Mouse (Mus musculus): ENCODE results near the gene Phc2. TPM values are rescaled to one million over a fixed set of nuclear protein-coding genes. Genes with fewer than 3 reads are reported as not detected.

The Phc2 gene
- polyA plus RNA-seq, 1 experiment from 2014 or later = 27.1 TPM

- Histone ChIP-seq H3K9ac (ENCODE audit: low read length) (no peak overlapping the region), H3K4me1 (replicated peaks; ENCODE audit: control insufficient read depth, insufficient read depth, low read length) (peaks cover 17% of the 10 kb centered on the region), H3K27ac (ENCODE audit: low read depth) (no peak overlapping the region), H3K9me3 (ENCODE audit: control insufficient read depth, low read length) (no peaks in the 10 kb centered on the region), H3K4me2 (ENCODE audit: low read length) (no peak overlapping the region), H3K36me3 (ENCODE audit: control insufficient read depth, insufficient read depth, low read length) (no peaks in the 10 kb centered on the region), H3K4me3 (ENCODE audit: low read depth, low read length) (no peak overlapping the region), H3K27me3 (replicated peaks; ENCODE audit: control insufficient read depth, insufficient read depth, low read length) (no peaks in the 10 kb centered on the region)
- ATAC-seq (replicated peaks; ENCODE audit: low FRiP score, low TSS enrichment, low read depth) (no peak), DNase-seq (ENCODE audit: low spot score) (no peak)
- 89% methylated on average over 14 of the region's 14 CpGs for WGBS
These were observed 38.7 kb upstream of the Phc2 start for GRCm38 (mm10) chr4:128615761-128616160.

- Histone ChIP-seq H3K27ac (ENCODE audit: low read depth) (no peak overlapping the region), H3K4me2 (ENCODE audit: low read length) (no peak overlapping the region), H3K27me3 (replicated peaks; ENCODE audit: control insufficient read depth, insufficient read depth, low read length) (no peaks in the 10 kb centered on the region), H3K36me3 (ENCODE audit: control insufficient read depth, insufficient read depth, low read length) (no peaks in the 10 kb centered on the region), H3K4me1 (replicated peaks; ENCODE audit: control insufficient read depth, insufficient read depth, low read length) (peaks cover 13% of the 10 kb centered on the region), H3K4me3 (ENCODE audit: low read depth, low read length) (no peak overlapping the region), H3K9me3 (ENCODE audit: control insufficient read depth, low read length) (no peaks in the 10 kb centered on the region), H3K9ac (ENCODE audit: low read length) (no peak overlapping the region)
- no peak for ATAC-seq (replicated peaks; ENCODE audit: low FRiP score, low TSS enrichment, low read depth)
- no peak for DNase-seq (ENCODE audit: low spot score)
- 72% methylated on average over 17 of the region's 17 CpGs for WGBS
These were observed 37.0 kb upstream of the Phc2 start for GRCm38 (mm10) chr4:128617363-128618120.

- Histone ChIP-seq H3K36me3 (ENCODE audit: control insufficient read depth, insufficient read depth, low read length) (no peaks in the 10 kb centered on the region), H3K4me3 (ENCODE audit: low read depth, low read length) (no peak within 1 kb of the TSS), H3K4me1 (replicated peaks; ENCODE audit: control insufficient read depth, insufficient read depth, low read length) (peaks cover 13% of the 10 kb centered on the region), H3K27ac (ENCODE audit: low read depth) (peak within 1 kb of the TSS; percentile 36), H3K9ac (ENCODE audit: low read length) (no peak within 1 kb of the TSS), H3K4me2 (ENCODE audit: low read length) (no peak within 1 kb of the TSS), H3K9me3 (ENCODE audit: control insufficient read depth, low read length) (no peaks in the 10 kb centered on the region), H3K27me3 (replicated peaks; ENCODE audit: control insufficient read depth, insufficient read depth, low read length) (no peaks in the 10 kb centered on the region)
- ATAC-seq (replicated peaks; ENCODE audit: low FRiP score, low TSS enrichment, low read depth) (no peak), DNase-seq (ENCODE audit: low spot score) (no peak)
- WGBS = 48% methylated on average over 15 of the region's 15 CpGs
These were observed 36.1 kb upstream of the Phc2 start, which contains the start of gene Tlr12 for GRCm38 (mm10) chr4:128618246-128618911. Tlr12 (minus strand) TSS chr4:128618619.

GRCm38 (mm10) chr4:128618963-128619362 lies 35.5 kb upstream of the Phc2 start:
- Histone ChIP-seq H3K4me1 (replicated peaks; ENCODE audit: control insufficient read depth, insufficient read depth, low read length) (peaks cover 13% of the 10 kb centered on the region), H3K27ac (ENCODE audit: low read depth) (peak overlapping the region; percentile 36), H3K4me3 (ENCODE audit: low read depth, low read length) (no peak overlapping the region), H3K9ac (ENCODE audit: low read length) (no peak overlapping the region), H3K9me3 (ENCODE audit: control insufficient read depth, low read length) (no peaks in the 10 kb centered on the region), H3K36me3 (ENCODE audit: control insufficient read depth, insufficient read depth, low read length) (no peaks in the 10 kb centered on the region), H3K27me3 (replicated peaks; ENCODE audit: control insufficient read depth, insufficient read depth, low read length) (no peaks in the 10 kb centered on the region), H3K4me2 (ENCODE audit: low read length) (no peak overlapping the region)
- no peak for DNase-seq (ENCODE audit: low spot score)
- no peak for ATAC-seq (replicated peaks; ENCODE audit: low FRiP score, low TSS enrichment, low read depth)
- WGBS = 25% methylated on average over 2 of the region's 2 CpGs

- 68% methylated on average over 6 of the region's 6 CpGs for WGBS
- no peak overlapping the region for H3K9ac ChIP-seq (ENCODE audit: low read length)
- DNase-seq (ENCODE audit: low spot score) (no peak), ATAC-seq (replicated peaks; ENCODE audit: low FRiP score, low TSS enrichment, low read depth) (no peak)
- no peak overlapping the region for H3K4me2 ChIP-seq (ENCODE audit: low read length)
- H3K36me3 ChIP-seq (ENCODE audit: control insufficient read depth, insufficient read depth, low read length) = no peaks in the 10 kb centered on the region
- H3K4me1 ChIP-seq (replicated peaks; ENCODE audit: control insufficient read depth, insufficient read depth, low read length) = peaks cover 13% of the 10 kb centered on the region
- no peak overlapping the region for H3K4me3 ChIP-seq (ENCODE audit: low read depth, low read length)
- no peaks in the 10 kb centered on the region for H3K27me3 ChIP-seq (replicated peaks; ENCODE audit: control insufficient read depth, insufficient read depth, low read length)
- H3K27ac ChIP-seq (ENCODE audit: low read depth) = no peak overlapping the region
- no peaks in the 10 kb centered on the region for H3K9me3 ChIP-seq (ENCODE audit: control insufficient read depth, low read length)
These were observed 33.9 kb upstream of the Phc2 start for GRCm38 (mm10) chr4:128620572-128620971.

GRCm38 (mm10) chr4:128621109-128621508 lies 33.4 kb upstream of the Phc2 start:
- H3K36me3 ChIP-seq (ENCODE audit: control insufficient read depth, insufficient read depth, low read length) = no peaks in the 10 kb centered on the region
- no peaks in the 10 kb centered on the region for H3K27me3 ChIP-seq (replicated peaks; ENCODE audit: control insufficient read depth, insufficient read depth, low read length)
- no peak for DNase-seq (ENCODE audit: low spot score)
- no peak overlapping the region for H3K4me3 ChIP-seq (ENCODE audit: low read depth, low read length)
- H3K4me2 ChIP-seq (ENCODE audit: low read length) = no peak overlapping the region
- no peak overlapping the region for H3K9ac ChIP-seq (ENCODE audit: low read length)
- 85% methylated on average over 8 of the region's 8 CpGs for WGBS
- peaks cover 13% of the 10 kb centered on the region for H3K4me1 ChIP-seq (replicated peaks; ENCODE audit: control insufficient read depth, insufficient read depth, low read length)
- H3K27ac ChIP-seq (ENCODE audit: low read depth) = no peak overlapping the region
- no peaks in the 10 kb centered on the region for H3K9me3 ChIP-seq (ENCODE audit: control insufficient read depth, low read length)
- no peak for ATAC-seq (replicated peaks; ENCODE audit: low FRiP score, low TSS enrichment, low read depth)

GRCm38 (mm10) chr4:128635451-128635850 lies 19.1 kb upstream of the Phc2 start:
- Histone ChIP-seq H3K9me3 (ENCODE audit: control insufficient read depth, low read length) (no peaks in the 10 kb centered on the region), H3K4me2 (ENCODE audit: low read length) (no peak overlapping the region), H3K9ac (ENCODE audit: low read length) (no peak overlapping the region), H3K27me3 (replicated peaks; ENCODE audit: control insufficient read depth, insufficient read depth, low read length) (no peaks in the 10 kb centered on the region), H3K4me3 (ENCODE audit: low read depth, low read length) (no peak overlapping the region), H3K4me1 (replicated peaks; ENCODE audit: control insufficient read depth, insufficient read depth, low read length) (peaks cover 48% of the 10 kb centered on the region), H3K27ac (ENCODE audit: low read depth) (peak overlapping the region; percentile 94), H3K36me3 (ENCODE audit: control insufficient read depth, insufficient read depth, low read length) (no peaks in the 10 kb centered on the region)
- ATAC-seq (replicated peaks; ENCODE audit: low FRiP score, low TSS enrichment, low read depth) (no peak), DNase-seq (ENCODE audit: low spot score) (no peak)
- WGBS = 61% methylated on average over 7 of the region's 7 CpGs

- H3K9me3 ChIP-seq (ENCODE audit: control insufficient read depth, low read length) = no peaks in the 10 kb centered on the region
- H3K4me3 ChIP-seq (ENCODE audit: low read depth, low read length) = no peak overlapping the region
- peak; percentile 62 for DNase-seq (ENCODE audit: low spot score)
- H3K4me2 ChIP-seq (ENCODE audit: low read length) = no peak overlapping the region
- ATAC-seq (replicated peaks; ENCODE audit: low FRiP score, low TSS enrichment, low read depth) = peak; percentile 32; the same call in 1 of the 2 replicates
- H3K27me3 ChIP-seq (replicated peaks; ENCODE audit: control insufficient read depth, insufficient read depth, low read length) = no peaks in the 10 kb centered on the region
- H3K9ac ChIP-seq (ENCODE audit: low read length) = no peak overlapping the region
- peak overlapping the region; percentile 94 for H3K27ac ChIP-seq (ENCODE audit: low read depth)
- H3K4me1 ChIP-seq (replicated peaks; ENCODE audit: control insufficient read depth, insufficient read depth, low read length) = peaks cover 47% of the 10 kb centered on the region
- 32% methylated on average over 10 of the region's 10 CpGs for WGBS
- no peaks in the 10 kb centered on the region for H3K36me3 ChIP-seq (ENCODE audit: control insufficient read depth, insufficient read depth, low read length)
These were observed 18.5 kb upstream of the Phc2 start for GRCm38 (mm10) chr4:128635894-128636585.
